Mouse (Mus musculus): ENCODE results near the gene Dnase1l2. TPM values are rescaled to one million over a fixed set of nuclear protein-coding genes. Genes with fewer than 3 reads are reported as not detected.
A peak's percentile ranks its signal among the peaks of the same experiment; 100 is the strongest.

Gene Dnase1l2
- total RNA-seq (2022): 1 to 10 TPM in 3 of 4 experiments, under 1 TPM in 1; 0.91 to 1.4 (median 1.1) TPM

- DNase-seq (ENCODE audit: low spot score): no peak
Measured at GRCm38 (mm10) chr17:24442632-24443155, at the start of gene Dnase1l2. TSS of gene Dnase1l2 (minus strand) at chr17:24443105.

DNA sequence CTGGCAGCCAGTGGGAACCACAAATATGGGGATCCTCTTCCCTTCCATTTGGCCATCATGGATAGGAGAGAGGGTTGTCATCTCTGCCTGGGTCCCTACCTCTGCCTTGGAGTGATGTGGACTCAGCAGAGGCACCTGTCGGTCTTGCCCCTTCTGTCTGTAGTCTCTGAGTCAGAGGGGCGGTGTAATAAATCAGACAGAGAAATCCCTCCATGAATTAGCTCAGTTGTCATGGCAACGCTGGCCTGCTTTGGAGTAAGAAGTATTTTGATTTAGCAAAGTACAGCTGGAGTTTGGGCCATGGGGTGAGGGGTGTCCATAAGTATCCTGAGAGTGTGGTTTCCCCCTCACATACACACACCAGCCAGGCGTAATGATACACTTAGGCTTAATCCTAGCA, 47.5 kb upstream of the Dnase1l2 start:
- no peak for DNase-seq (ENCODE audit: low spot score)

GRCm38 (mm10) chr17:24489265-24490030, 46.5 kb upstream of the Dnase1l2 start:
- no peak for DNase-seq (ENCODE audit: low spot score)

DNA sequence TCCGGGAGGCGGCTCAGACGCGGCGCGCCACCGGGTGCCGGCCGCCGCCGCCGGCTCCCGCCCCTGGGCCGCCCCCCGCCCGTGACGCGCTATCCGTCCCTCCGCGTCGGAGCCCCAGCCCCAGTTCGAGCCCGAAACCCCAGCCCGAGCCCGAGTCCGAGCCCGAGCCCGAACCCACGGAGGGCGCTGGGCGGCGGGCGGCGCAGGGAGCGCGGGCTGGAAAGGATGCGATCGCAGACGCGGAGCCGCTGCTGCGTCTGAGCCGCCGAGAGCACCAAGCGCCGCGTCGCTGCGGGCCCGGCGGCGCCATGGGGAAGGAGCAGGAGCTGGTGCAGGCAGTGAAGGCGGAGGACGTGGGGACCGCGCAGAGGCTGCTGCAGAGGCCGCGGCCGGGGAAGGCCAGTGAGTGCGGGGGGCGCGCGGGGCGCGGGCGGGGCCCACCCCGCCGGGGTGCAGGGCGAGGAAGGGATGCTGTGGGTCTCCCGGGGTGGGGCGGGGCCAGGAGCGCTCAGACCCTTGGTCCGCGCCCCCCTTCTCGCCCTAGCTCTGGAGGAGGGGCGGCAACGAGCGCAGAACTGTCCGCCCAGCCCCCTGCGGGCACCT, 45.9 kb upstream of the Dnase1l2 start:
- DNase-seq (ENCODE audit: low spot score): no peak

DNA sequence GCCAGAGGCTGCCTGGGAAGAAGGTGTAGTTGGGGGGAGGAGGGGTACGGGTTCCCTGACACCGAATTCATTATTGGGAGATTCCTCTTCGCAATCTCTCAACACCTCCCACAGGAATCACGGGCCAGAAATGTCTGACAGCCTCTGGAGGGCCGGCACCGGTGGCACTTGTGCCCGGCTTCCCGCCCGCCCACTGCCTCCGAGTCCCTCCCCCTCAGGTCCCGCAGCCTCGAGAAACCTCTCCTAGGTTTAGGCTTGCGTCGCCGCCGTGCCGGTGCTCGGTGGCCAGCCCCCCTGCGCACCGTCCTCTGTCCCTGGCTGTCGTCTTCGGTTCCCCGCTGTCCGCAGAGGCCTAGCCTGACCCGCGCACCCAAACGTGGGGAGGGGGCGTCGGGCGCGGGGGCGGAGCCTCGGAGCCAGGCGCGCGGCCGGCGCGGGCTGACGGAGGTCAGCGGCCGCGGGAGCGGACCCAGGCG, 45.3 kb upstream of the Dnase1l2 start, which contains the start of gene Caskin1:
TSS of gene Caskin1 (plus strand) at position 416 of the 476 bp plus-strand sequence.
- DNase-seq (ENCODE audit: low spot score): no peak

DNA sequence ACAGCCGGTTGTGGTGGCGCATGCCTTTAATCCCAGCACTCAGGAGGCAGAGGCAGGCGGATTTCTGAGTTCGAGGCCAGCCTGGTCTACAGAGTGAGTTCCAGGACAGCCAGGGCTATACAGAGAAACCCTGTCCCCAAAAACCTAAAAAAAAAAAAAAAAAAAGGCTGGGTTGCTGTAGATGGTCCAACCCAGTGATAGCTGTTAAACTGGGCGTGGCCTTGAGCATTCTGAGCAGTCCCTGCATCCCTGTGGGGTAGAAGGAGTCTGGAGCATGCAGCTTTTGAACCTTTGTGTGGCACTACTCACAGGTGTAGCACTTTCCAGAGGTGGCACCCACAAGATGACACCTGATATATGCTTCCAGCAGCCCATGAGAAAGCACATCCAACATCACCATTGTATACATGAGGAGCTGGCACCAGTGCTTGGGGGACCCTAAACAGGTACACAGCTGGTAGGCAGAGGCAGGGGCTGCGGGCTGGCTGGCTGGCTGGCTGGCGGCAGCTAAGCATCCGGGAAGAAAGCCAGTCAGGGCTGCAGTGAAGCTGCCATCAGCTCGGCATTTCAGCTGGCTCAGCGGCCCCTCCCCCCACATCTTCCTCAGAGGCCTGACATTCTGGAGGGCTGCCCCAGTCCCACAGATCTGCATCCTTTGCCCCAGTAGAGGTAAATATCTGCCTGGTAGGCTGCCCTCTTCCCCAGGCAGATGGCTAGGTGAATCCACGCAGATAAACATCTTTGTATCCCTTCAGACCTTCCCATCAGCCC, 42.4 kb upstream of the Dnase1l2 start:
- DNase-seq (ENCODE audit: low spot score): no peak

DNA sequence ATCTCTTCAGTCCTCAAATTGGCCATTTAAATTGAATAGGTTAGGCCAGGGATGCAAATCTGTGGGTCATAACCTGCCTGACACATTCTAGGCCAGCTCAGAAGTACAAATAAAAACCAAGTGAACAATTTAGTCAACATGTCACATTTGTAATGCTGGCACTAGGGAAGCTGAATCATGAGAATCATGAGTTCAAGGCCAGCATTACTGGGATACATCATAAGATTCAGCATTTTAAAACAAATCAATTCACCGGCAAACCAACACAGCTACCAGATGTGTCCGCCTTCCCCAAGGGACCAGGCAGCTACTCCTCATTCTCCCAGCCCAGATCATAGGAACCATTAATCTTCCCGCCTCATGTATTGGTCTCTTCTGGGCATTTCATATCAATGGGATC, 40.6 kb upstream of the Dnase1l2 start:
- no peak for DNase-seq (ENCODE audit: low spot score)

GRCm38 (mm10) chr17:24481027-24481815, 38.3 kb upstream of the Dnase1l2 start:
- DNase-seq (ENCODE audit: low spot score): no peak

DNA sequence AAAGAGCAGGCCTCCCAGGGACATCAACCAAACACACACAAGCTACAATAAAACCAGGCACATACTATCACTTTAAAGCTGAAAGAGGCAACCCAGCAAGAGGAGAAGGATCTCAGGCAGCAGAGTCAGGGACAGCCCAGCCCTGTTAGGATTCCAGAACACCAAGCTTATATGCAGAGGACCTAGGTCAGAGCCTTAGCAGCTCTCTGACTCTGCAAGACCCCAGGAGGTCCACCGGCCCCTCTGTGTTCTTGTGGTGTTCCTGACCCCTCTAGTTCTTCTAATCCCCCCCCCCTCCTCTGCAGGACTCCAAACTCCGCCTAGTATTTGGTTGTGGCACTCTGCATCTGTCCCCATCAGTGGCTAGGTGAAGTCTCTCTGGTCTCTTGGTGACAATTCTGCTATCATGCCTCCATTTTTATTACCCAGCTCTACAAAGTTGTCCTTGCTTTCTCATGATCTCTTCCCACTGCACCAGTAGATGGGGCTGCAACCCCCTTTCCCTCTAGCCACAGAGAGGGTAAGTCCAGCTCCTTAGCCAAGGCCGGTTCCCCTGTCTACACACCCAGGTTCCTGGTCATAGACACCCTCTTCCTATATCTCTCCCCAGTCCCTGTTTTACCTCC, 37.4 kb upstream of the Dnase1l2 start:
- no peak for DNase-seq (ENCODE audit: low spot score)

DNA sequence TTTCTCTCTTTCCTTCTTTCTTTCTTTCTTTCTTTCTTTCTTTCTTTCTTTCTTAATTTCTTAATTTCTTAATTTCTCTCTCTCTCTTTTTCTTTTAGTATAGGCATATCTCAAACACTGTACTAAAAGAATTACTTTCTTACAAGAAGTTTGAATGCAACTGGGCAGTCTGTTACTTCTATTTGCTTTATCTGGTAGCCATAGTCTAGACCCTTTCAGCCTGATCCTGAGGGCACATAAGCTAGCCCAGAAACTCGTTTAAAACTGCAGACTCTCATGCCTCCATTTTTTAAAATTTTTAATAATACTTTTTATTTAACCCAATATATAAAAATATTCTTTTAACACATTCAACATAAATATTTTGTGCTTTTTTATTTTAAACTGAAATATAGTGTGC, 36.5 kb upstream of the Dnase1l2 start:
- no peak for DNase-seq (ENCODE audit: low spot score)

- peak; percentile 97 for DNase-seq (ENCODE audit: low spot score)
Measured at GRCm38 (mm10) chr17:24478663-24479380, 35.9 kb upstream of the Dnase1l2 start, which contains the start of gene Mlst8. TSS of gene Mlst8 (minus strand) at chr17:24479078.

GRCm38 (mm10) chr17:24477985-24478600, 35.2 kb upstream of the Dnase1l2 start:
- no peak for DNase-seq (ENCODE audit: low spot score)

- no peak for DNase-seq (ENCODE audit: low spot score)
Measured at GRCm38 (mm10) chr17:24477053-24477984, 34.4 kb upstream of the Dnase1l2 start.

- DNase-seq (ENCODE audit: low spot score): no peak
Measured at GRCm38 (mm10) chr17:24476022-24476776, 33.3 kb upstream of the Dnase1l2 start.

- DNase-seq (ENCODE audit: low spot score): no peak
Measured at GRCm38 (mm10) chr17:24475586-24475985, 32.7 kb upstream of the Dnase1l2 start.

DNA sequence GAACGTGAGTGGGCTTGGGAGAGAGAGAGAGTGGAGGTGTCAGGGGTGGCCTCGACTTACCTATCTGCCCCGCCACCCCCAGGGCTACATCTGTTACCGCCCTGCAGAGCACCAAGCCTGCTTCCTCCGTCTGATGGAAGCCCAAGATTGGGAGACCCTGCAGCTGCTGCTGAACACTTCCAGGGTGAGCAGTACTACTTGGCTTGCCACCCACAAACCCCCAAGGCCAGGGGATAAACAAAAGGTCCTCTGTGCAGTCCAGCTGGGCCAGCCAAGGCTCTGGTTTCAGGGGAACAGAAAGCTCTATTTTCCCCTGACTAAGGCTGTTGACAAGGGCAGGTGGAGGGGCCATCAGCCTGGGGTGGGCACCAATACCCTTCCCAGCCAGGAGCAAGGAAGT, 31.7 kb upstream of the Dnase1l2 start:
- no peak for DNase-seq (ENCODE audit: low spot score)

- no peak for DNase-seq (ENCODE audit: low spot score)
Measured at GRCm38 (mm10) chr17:24473612-24474275, 30.8 kb upstream of the Dnase1l2 start, which contains the start of gene Bricd5. TSS of gene Bricd5 (plus strand) at chr17:24473884.

Data from heart, adult 8-10 months (tissue).